Mouse (Mus musculus) heart, adult 2 months (tissue): ENCODE measurements around the gene Grin3b.

Experiments used
- CTCF ChIP-seq: fragments of 200-600 bp; IDR thresholded peaks from 2 replicates; pipeline ENCODE4 v1.8.1; 2022; ENCODE audit warnings: antibody characterized with exemption, mild to moderate bottlenecking, moderate library complexity
- EP300 ChIP-seq: fragments of 200-500 bp; IDR thresholded peaks from 2 replicates; pipeline ENCODE4 v1.6.1; 2011; ENCODE audit warnings: low read depth, low read length, control low read depth; ENCODE audit not compliant: insufficient read depth
- POLR2A ChIP-seq: fragments of 200-500 bp; IDR thresholded peaks from 2 replicates; pipeline ENCODE4 v1.6.1; 2011; ENCODE audit warnings: mild to moderate bottlenecking, low read depth, low read length, control low read depth; ENCODE audit not compliant: insufficient read depth

- TF ChIP-seq EP300: peak; percentile 74; the same call in 1 of the 2 replicates
- TF ChIP-seq CTCF: peak; percentile 91
- TF ChIP-seq POLR2A: peak; percentile 70
These were observed 10.5 kb upstream of the Grin3b start, which contains the start of gene Wdr18 for GRCm38 (mm10) chr10:79959847-79960601.
